Mouse (Mus musculus): ENCODE results near the gene Kcnd1. TPM values are rescaled to one million over a fixed set of nuclear protein-coding genes. Genes with fewer than 3 reads are reported as not detected.
A peak's percentile ranks its signal among the peaks of the same experiment; 100 is the strongest.

Kcnd1 gene
- total RNA-seq, 2 experiments from 2014 or later = 0.48 to 0.59 TPM

GRCm38 (mm10) chrX:7859191-7859753, 37.2 kb downstream of the Kcnd1 start:
- no peak for DNase-seq

GRCm38 (mm10) chrX:7863181-7863580, 41.1 kb downstream of the Kcnd1 start:
- DNase-seq = no peak

GRCm38 (mm10) chrX:7864551-7864950, 42.5 kb downstream of the Kcnd1 start:
- DNase-seq = no peak

GRCm38 (mm10) chrX:7865343-7865742, 43.3 kb downstream of the Kcnd1 start:
- DNase-seq = no peak

GRCm38 (mm10) chrX:7865786-7866185, 43.7 kb downstream of the Kcnd1 start:
- no peak for DNase-seq

GRCm38 (mm10) chrX:7867141-7867540, 45.1 kb downstream of the Kcnd1 start:
- no peak for DNase-seq

- no peak for DNase-seq
Measured at GRCm38 (mm10) chrX:7868506-7868905, 46.4 kb downstream of the Kcnd1 start.

- no peak for DNase-seq
Measured at GRCm38 (mm10) chrX:7869826-7870225, 47.7 kb downstream of the Kcnd1 start.

- peak; percentile 78 for DNase-seq
Measured at GRCm38 (mm10) chrX:7878007-7878419, 55.9 kb downstream of the Kcnd1 start, which contains the start of gene Pim2. Gene Pim2 (plus strand): TSS chrX:7878262.

GRCm38 (mm10) chrX:7878495-7878894, 56.4 kb downstream of the Kcnd1 start:
- no peak for DNase-seq

- DNase-seq = peak; percentile 64
Measured at GRCm38 (mm10) chrX:7879819-7880218, 57.7 kb downstream of the Kcnd1 start.

- peak; percentile 87 for DNase-seq
Measured at GRCm38 (mm10) chrX:7883841-7884567, 61.9 kb downstream of the Kcnd1 start, which contains the start of gene Slc35a2. Gene Slc35a2 (plus strand): TSS chrX:7884028.

Small RNA genes lying within 50 kb of the gene (microRNA-seq; reads per million reads assigned to microRNA genes)
- gene Mir1198 = 42.5 to 76.7 reads per million in 2 experiments

Other genes starting within 250 kb of the Kcnd1 start
- gene Foxp3, start 248.6 kb upstream of the Kcnd1 start, total RNA-seq (2021) = not detected
- 1 to 10 TPM; 2.7 to 2.8 TPM for gene Ppp1r3f, start 248.0 kb upstream of the Kcnd1 start, total RNA-seq (2021)
- 10 to 100 TPM; 12.1 to 12.7 TPM for gene Ccdc22, start 216.8 kb upstream of the Kcnd1 start, total RNA-seq (2021)
- gene Cacna1f, start 215.2 kb upstream of the Kcnd1 start, total RNA-seq (2021) = not detected
- gene Syp, start 183.8 kb upstream of the Kcnd1 start, total RNA-seq (2021) = under 1 TPM; 0.45 to 0.79 TPM
- 10 to 100 TPM; 11.9 to 12.0 TPM for gene Prickle3, start 165.0 kb upstream of the Kcnd1 start, total RNA-seq (2021)
- 100 to 1,000 TPM; 101 to 115 TPM for gene Plp2, start 150.9 kb upstream of the Kcnd1 start, total RNA-seq (2021)
- 1 to 10 TPM; 2.3 to 2.7 TPM for gene Magix, start 141.0 kb upstream of the Kcnd1 start, total RNA-seq (2021)
- 10 to 100 TPM; 26.1 to 26.4 TPM for gene Gpkow, start 125.2 kb upstream of the Kcnd1 start, total RNA-seq (2021)
- gene Wdr45, start 108.0 kb upstream of the Kcnd1 start, total RNA-seq (2021) = 10 to 100 TPM; 23.6 to 23.9 TPM
- gene Gm45208, start 100.0 kb upstream of the Kcnd1 start, total RNA-seq (2021) = not detected
- 10 to 100 TPM; 10.3 to 11.0 TPM for gene Praf2, start 93.8 kb upstream of the Kcnd1 start, total RNA-seq (2021)
- gene Ccdc120, start 71.4 kb upstream of the Kcnd1 start, total RNA-seq (2021) = 1 to 10 TPM; 1.2 to 3.0 TPM
- 10 to 100 TPM; 16.2 to 16.5 TPM for gene Tfe3, start 59.7 kb upstream of the Kcnd1 start, total RNA-seq (2021)
- gene Gripap1, start 32.5 kb upstream of the Kcnd1 start, total RNA-seq (2021) = 10 to 100 TPM; 23.7 to 28.4 TPM
- 10 to 100 TPM; 34.8 to 39.3 TPM for gene Otud5, start 19.1 kb downstream of the Kcnd1 start, total RNA-seq (2021)
- 1 to 10 TPM; 3.3 to 5.0 TPM for gene Pim2, start 56.0 kb downstream of the Kcnd1 start, total RNA-seq (2021)
- gene Slc35a2, start 61.7 kb downstream of the Kcnd1 start, total RNA-seq (2021) = 10 to 100 TPM; 15.5 to 17.7 TPM
- gene Pqbp1, start 77.0 kb downstream of the Kcnd1 start, total RNA-seq (2021) = 10 to 100 TPM; 35.0 to 37.7 TPM
- gene Timm17b, start 77.1 kb downstream of the Kcnd1 start, total RNA-seq (2021) = 10 to 100 TPM; 57.3 to 61.3 TPM
- not detected for gene Gm10491, start 85.5 kb downstream of the Kcnd1 start, total RNA-seq (2021)
- not detected for gene Gm10490, start 87.3 kb downstream of the Kcnd1 start, total RNA-seq (2021)
- not detected for gene Pcsk1n, start 97.5 kb downstream of the Kcnd1 start, total RNA-seq (2021)
- gene Eras, start 106.3 kb downstream of the Kcnd1 start, total RNA-seq (2021) = not detected
- 10 to 100 TPM; 30.3 to 32.8 TPM for gene Hdac6, start 125.6 kb downstream of the Kcnd1 start, total RNA-seq (2021)
- under 1 TPM in 1 of 2 experiments, not detected in 1; 0.14 TPM for gene Gata1, start 155.8 kb downstream of the Kcnd1 start, total RNA-seq (2021)
- not detected for gene Glod5, start 196.2 kb downstream of the Kcnd1 start, total RNA-seq (2021)

Measured in heart, postnatal 4 days (tissue).